Mouse (Mus musculus) MEL (cell line): ENCODE measurements around the gene Fmnl1. TPM values are rescaled to one million over a fixed set of nuclear protein-coding genes. Genes with fewer than 3 reads are reported as not detected.

Experiments
- DNase-seq: peaks from one replicate; pipeline ENCODE4 v3.0.0; 2011; ENCODE audit warnings: low read depth, low spot score
- H3K27ac ChIP-seq: 2 replicates; pipeline ENCODE4 v1.5.1; 2012; ENCODE audit warnings: low read depth, mild to moderate bottlenecking, control low read depth, low read length, moderate library complexity; ENCODE audit not compliant: control insufficient read depth
- H3K27me3 ChIP-seq, 2 experiments: fragments of 150-350 bp in 1 of 2; sonication (generic) in 1 of 2; 2 replicates each; pipeline ENCODE4 v1.6.1; 2012; ENCODE audit warnings: low read length in 2 of 2, mild to moderate bottlenecking in 2 of 2, improper control_type of control experiment in 1 of 2, moderate library complexity in 1 of 2; ENCODE audit not compliant: insufficient read depth in 2 of 2, control insufficient read depth in 1 of 2
- H3K36me3 ChIP-seq, 2 experiments: 2 replicates each; pipeline ENCODE4 v1.6.1; 2012 to 2014; ENCODE audit warnings: low read length in 2 of 2, improper control_type of control experiment in 1 of 2, inconsistent platforms in 1 of 2, mild to moderate bottlenecking in 1 of 2; ENCODE audit not compliant: insufficient read depth in 2 of 2, control insufficient read depth in 1 of 2
- H3K4me1 ChIP-seq, 2 experiments: fragments of 150-350 bp in 1 of 2; sonication (generic) in 1 of 2; 2 replicates each; pipeline ENCODE4 v1.6.1; 2012; ENCODE audit warnings: low read length in 2 of 2, improper control_type of control experiment in 1 of 2, mild to moderate bottlenecking in 1 of 2; ENCODE audit not compliant: insufficient read depth in 2 of 2, control insufficient read depth in 1 of 2
- H3K4me3 ChIP-seq, 2 experiments: fragments of 150-350 bp in 1 of 2; sonication (generic) in 1 of 2; 2 replicates each; pipeline ENCODE4 v1.5.1; 2012; ENCODE audit warnings: low read depth in 2 of 2, low read length in 2 of 2, mild to moderate bottlenecking in 2 of 2, moderate library complexity in 2 of 2, control low read depth in 1 of 2, improper control_type of control experiment in 1 of 2; ENCODE audit not compliant: control insufficient read depth in 1 of 2, insufficient read depth in 1 of 2
- H3K79me2 ChIP-seq: 2 replicates; pipeline ENCODE4 v1.6.1; 2012; ENCODE audit warnings: mild to moderate bottlenecking, low read length, moderate library complexity; ENCODE audit not compliant: control insufficient read depth, poor library complexity, insufficient read depth
- H3K9ac ChIP-seq: 2 replicates; pipeline ENCODE4 v1.6.1; 2012; ENCODE audit warnings: low read depth, mild to moderate bottlenecking, control low read depth, low read length, moderate library complexity; ENCODE audit not compliant: control insufficient read depth, poor library complexity, severe bottlenecking
- H3K9me3 ChIP-seq: fragments of 150-350 bp; sonication (generic); replicated peaks from 2 replicates; pipeline ENCODE4 v1.6.1; 2012; ENCODE audit warnings: mild to moderate bottlenecking, low read length, improper control_type of control experiment, moderate library complexity; ENCODE audit not compliant: insufficient read depth
- BHLHE40 ChIP-seq: IDR thresholded peaks from 2 replicates; pipeline ENCODE4 v1.6.1; 2012; ENCODE audit warnings: low read depth, mild to moderate bottlenecking, inconsistent platforms, low read length, improper control_type of control experiment, borderline replicate concordance
- CHD1 ChIP-seq: IDR thresholded peaks from 2 replicates; pipeline ENCODE4 v1.6.1; 2012; ENCODE audit warnings: low read depth, mild to moderate bottlenecking, inconsistent platforms, low read length, improper control_type of control experiment
- CHD2 ChIP-seq: IDR thresholded peaks from 2 replicates; pipeline ENCODE4 v1.6.1; 2011; ENCODE audit warnings: low read length, improper control_type of control experiment
- CTCF ChIP-seq, 3 experiments: IDR thresholded peaks in 2 of 3; conservative IDR thresholded peaks in 1 of 3; 2 replicates each; pipeline ENCODE4 v1.5.1; 2011 to 2012; ENCODE audit warnings: low read length in 3 of 3, low read depth in 2 of 3, mild to moderate bottlenecking in 2 of 3, improper control_type of control experiment in 1 of 3, inconsistent platforms in 1 of 3, mixed read lengths in 1 of 3, moderate library complexity in 1 of 3; ENCODE audit not compliant: control insufficient read depth in 1 of 3, insufficient read depth in 1 of 3, poor library complexity in 1 of 3, severe bottlenecking in 1 of 3
- ELF1 ChIP-seq: IDR thresholded peaks from 2 replicates; pipeline ENCODE4 v1.6.1; 2014; ENCODE audit warnings: low read depth, mild to moderate bottlenecking, inconsistent platforms, low read length, improper control_type of control experiment, moderate library complexity
- ETS1 ChIP-seq: IDR thresholded peaks from 2 replicates; pipeline ENCODE4 v1.6.1; 2012; ENCODE audit warnings: low read depth, mild to moderate bottlenecking, inconsistent platforms, low read length, improper control_type of control experiment, moderate library complexity
- GABPA ChIP-seq: IDR thresholded peaks from 2 replicates; pipeline ENCODE4 v1.6.1; 2012; ENCODE audit warnings: low read depth, mild to moderate bottlenecking, inconsistent platforms, low read length, improper control_type of control experiment, moderate library complexity
- GATA1 ChIP-seq: IDR thresholded peaks from 2 replicates; pipeline ENCODE4 v1.6.1; 2011; ENCODE audit warnings: low read depth, low read length, improper control_type of control experiment
- HCFC1 ChIP-seq: IDR thresholded peaks from 2 replicates; pipeline ENCODE4 v1.6.1; 2012; ENCODE audit warnings: low read depth, mild to moderate bottlenecking, inconsistent platforms, low read length, improper control_type of control experiment, moderate library complexity
- JUND ChIP-seq: IDR thresholded peaks from 2 replicates; pipeline ENCODE4 v1.6.1; 2011; ENCODE audit warnings: low read depth, mild to moderate bottlenecking, improper control_type of control experiment, low read length
- MAX ChIP-seq: IDR thresholded peaks from 2 replicates; pipeline ENCODE4 v1.6.1; 2011; ENCODE audit warnings: low read length, improper control_type of control experiment
- MAZ ChIP-seq: IDR thresholded peaks from 2 replicates; pipeline ENCODE4 v1.6.1; 2012; ENCODE audit warnings: low read depth, mild to moderate bottlenecking, inconsistent platforms, low read length, improper control_type of control experiment
- MEF2A ChIP-seq: IDR thresholded peaks from 2 replicates; pipeline ENCODE4 v1.6.1; 2014; ENCODE audit warnings: low read depth, mild to moderate bottlenecking, inconsistent platforms, low read length, improper control_type of control experiment; ENCODE audit not compliant: poor library complexity, insufficient replicate concordance, severe bottlenecking; ENCODE audit errors: extremely low read depth
- MXI1 ChIP-seq: IDR thresholded peaks from 2 replicates; pipeline ENCODE4 v1.6.1; 2011; ENCODE audit warnings: mild to moderate bottlenecking, low read depth, low read length, improper control_type of control experiment
- MYC ChIP-seq: IDR thresholded peaks from 2 replicates; pipeline ENCODE4 v1.6.1; 2011; ENCODE audit warnings: low read depth, mild to moderate bottlenecking, low read length, improper control_type of control experiment, moderate library complexity
- NRF1 ChIP-seq: IDR thresholded peaks from 2 replicates; pipeline ENCODE4 v1.6.1; 2014; ENCODE audit warnings: low read depth, mild to moderate bottlenecking, inconsistent platforms, low read length, improper control_type of control experiment, moderate library complexity; ENCODE audit not compliant: poor library complexity, insufficient read depth, severe bottlenecking
- POLR2AphosphoS5 ChIP-seq: IDR thresholded peaks from 2 replicates; pipeline ENCODE4 v1.6.1; 2012; ENCODE audit warnings: low read depth, borderline replicate concordance, mild to moderate bottlenecking, inconsistent platforms, low read length, moderate library complexity, mixed read lengths
- RAD21 ChIP-seq: IDR thresholded peaks from 2 replicates; pipeline ENCODE4 v1.6.1; 2011; ENCODE audit warnings: mild to moderate bottlenecking, low read depth, low read length, improper control_type of control experiment
- RCOR1 ChIP-seq: IDR thresholded peaks from 2 replicates; pipeline ENCODE4 v1.6.1; 2012; ENCODE audit warnings: low read depth, mild to moderate bottlenecking, inconsistent platforms, low read length, improper control_type of control experiment
- SIN3A ChIP-seq: IDR thresholded peaks from 2 replicates; pipeline ENCODE4 v1.6.1; 2012; ENCODE audit warnings: low read length, improper control_type of control experiment, inconsistent platforms
- SMC3 ChIP-seq: IDR thresholded peaks from 2 replicates; pipeline ENCODE4 v1.6.1; 2011; ENCODE audit warnings: low read depth, low read length, improper control_type of control experiment
- TAL1 ChIP-seq: IDR thresholded peaks from 2 replicates; pipeline ENCODE4 v1.6.1; 2012; ENCODE audit warnings: mild to moderate bottlenecking, inconsistent platforms, low read length, moderate library complexity, mixed read lengths
- TBP ChIP-seq: IDR thresholded peaks from 2 replicates; pipeline ENCODE4 v1.8.0; 2011; ENCODE audit warnings: low read depth, low read length, improper control_type of control experiment
- TCF12 ChIP-seq: IDR thresholded peaks from 2 replicates; pipeline ENCODE4 v1.6.1; 2014; ENCODE audit warnings: low read depth, mild to moderate bottlenecking, inconsistent platforms, low read length, improper control_type of control experiment, moderate library complexity
- UBTF ChIP-seq: IDR thresholded peaks from 2 replicates; pipeline ENCODE4 v1.6.1; 2012; ENCODE audit warnings: low read depth, mild to moderate bottlenecking, inconsistent platforms, low read length, improper control_type of control experiment, moderate library complexity, borderline replicate concordance; ENCODE audit not compliant: insufficient read depth
- ZKSCAN1 ChIP-seq: IDR thresholded peaks from 2 replicates; pipeline ENCODE4 v1.6.1; 2012; ENCODE audit warnings: low read depth, mild to moderate bottlenecking, inconsistent platforms, low read length, improper control_type of control experiment, moderate library complexity
- ZNF384 ChIP-seq: IDR thresholded peaks from 2 replicates; pipeline ENCODE4 v1.6.1; 2012; ENCODE audit warnings: low read depth, mild to moderate bottlenecking, inconsistent platforms, low read length, improper control_type of control experiment
- polyA plus RNA-seq, 2 experiments: library from polyadenylated mRNA; stranded (reverse) in 1 of 2; unstranded in 1 of 2; fragments of >175 nt in 1 of 2; fragments of >200 nt in 1 of 2; gene quantifications; 2 replicates each; pipeline versions ENCODE4 v1.2.1 to v1.2.4; 2012; ENCODE audit warnings: low replicate concordance in 2 of 2, low read depth in 1 of 2; ENCODE audit not compliant: insufficient read length in 2 of 2, insufficient read depth in 1 of 2, missing spikeins in 1 of 2
- total RNA-seq: library from RNA; depleted of rRNA; stranded (reverse); fragments of 300-350 nt; gene quantifications from 2 replicates; pipeline ENCODE4 v1.2.3, GENCODE M21; 2012

Fmnl1 gene
- total and polyA plus RNA-seq, 3 experiments = 1.7 to 17.2 TPM; not detected in 1

DNA sequence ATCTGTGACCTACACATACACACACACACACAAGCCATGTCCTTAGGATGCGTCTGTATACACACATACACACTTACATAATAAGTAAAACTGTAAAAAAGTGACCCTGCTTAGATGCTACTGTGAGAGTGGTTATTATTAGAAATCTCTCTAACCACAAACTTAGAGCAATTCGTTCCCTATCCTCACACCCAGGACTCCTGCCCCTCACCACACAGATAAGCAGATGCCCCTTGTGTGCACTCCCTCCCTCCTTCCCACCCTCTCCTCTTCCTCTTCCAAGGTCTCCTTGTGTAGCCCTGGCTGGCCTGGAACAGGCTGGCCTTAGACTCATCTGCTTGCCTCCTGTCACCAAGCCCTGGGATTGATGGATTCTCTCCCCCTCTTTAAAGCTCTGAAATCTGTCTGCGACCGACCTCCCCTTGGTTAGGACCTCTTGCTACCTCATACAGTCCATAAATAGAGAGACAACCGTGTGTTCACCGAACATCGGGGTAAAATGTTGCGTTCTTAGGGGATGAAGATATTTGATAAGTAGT is 34.8 kb upstream of the Fmnl1 start (continued):
- TF ChIP-seq TAL1 (peak; percentile 98), MAZ (peak; percentile 80; the same call in 1 of the 2 replicates), ETS1 (peak; percentile 76), MEF2A (peak; percentile 91), NRF1 (0 out of 2 replicates have a peak, but pooled peaks have one; percentile 5), UBTF (no peak), TBP (no peak), ELF1 (no peak), CTCF (IDR thresholded peaks at IDR 0.05 in 2 of 3, conservative IDR thresholded peaks at IDR 0.05 in 1 of 3; ENCODE audit: control insufficient read depth in 1 of 3, insufficient read depth in 1 of 3, low read depth in 2 of 3, low read length in 3 of 3, poor library complexity in 1 of 3, severe bottlenecking in 1 of 3) (no peak), GABPA (no peak), SIN3A (peak; percentile 46; the same call in 1 of the 2 replicates), BHLHE40 (no peak), CHD1 (no peak), SMC3 (no peak)

DNA sequence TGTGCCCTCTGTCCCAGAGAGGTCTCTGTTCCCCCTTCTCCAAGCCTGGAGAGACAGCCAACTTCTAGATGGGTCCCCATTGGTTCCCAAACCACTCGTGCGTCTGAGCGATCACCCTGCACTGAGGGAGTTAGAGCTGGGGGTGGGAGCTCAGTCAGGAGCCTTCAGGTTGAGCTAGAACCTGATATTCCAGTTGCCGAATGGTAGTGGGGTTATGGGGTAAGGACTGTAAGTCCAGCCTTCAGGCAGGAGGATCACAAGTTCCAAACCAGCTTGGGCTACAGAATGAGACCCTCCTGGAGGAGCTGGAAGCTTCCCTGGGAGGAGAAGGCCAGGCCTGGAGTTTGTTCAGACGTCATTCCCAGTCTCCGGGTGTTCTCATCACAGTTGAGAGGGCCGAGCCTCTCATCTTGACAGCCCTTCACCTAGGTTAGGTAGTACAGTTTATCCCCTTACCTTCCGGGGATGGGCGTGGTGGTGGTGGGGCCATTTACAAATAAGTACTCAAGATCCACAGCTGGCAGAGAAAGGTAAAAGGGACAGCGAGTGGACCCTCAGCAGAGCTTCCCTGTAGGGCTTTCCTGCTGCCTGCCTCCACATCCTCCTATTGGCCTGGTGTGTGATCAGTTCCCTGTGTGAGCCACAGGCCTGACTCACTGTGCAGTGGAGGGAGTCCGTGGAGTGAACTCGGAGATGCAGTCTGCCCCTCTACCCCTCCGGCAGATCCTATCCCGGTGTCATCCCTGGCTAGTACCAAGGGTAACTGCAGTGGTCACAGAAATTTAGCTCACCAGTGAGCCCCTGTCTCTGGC is 30.8 kb upstream of the Fmnl1 start:
- TF ChIP-seq MYC (no peak), HCFC1 (no peak), ZKSCAN1 (no peak), CHD1 (no peak), CHD2 (no peak), MXI1 (no peak), MAX (no peak), GATA1 (no peak), TCF12 (no peak), RCOR1 (no peak), GABPA (no peak), SIN3A (no peak), RAD21 (no peak), JUND (no peak), ZNF384 (no peak), MAZ (no peak), NRF1 (no peak), UBTF (no peak), ETS1 (no peak), POLR2AphosphoS5 (no peak)
- no peak overlapping the region for H3K27ac ChIP-seq

More for the DNA sequence above, 30.8 kb upstream of the Fmnl1 start:
- peaks cover 0 to 16% of the 10 kb centered on the region in 2 experiments; a peak in 2 of 4 replicates for H3K36me3 ChIP-seq
- peaks cover 10 to 17% of the 10 kb centered on the region in 2 experiments for H3K4me1 ChIP-seq
- no peaks in the 10 kb centered on the region for H3K9me3 ChIP-seq
- DNase-seq = no peak
- H3K27me3 ChIP-seq = no peaks in the 10 kb centered on the region
- no peaks in the 10 kb centered on the region for H3K79me2 ChIP-seq
- no peak overlapping the region for H3K9ac ChIP-seq
- H3K4me3 ChIP-seq = no peak overlapping the region
